Mouse (Mus musculus): ENCODE measurements around the gene Actn1. TPM values are rescaled to one million over a fixed set of nuclear protein-coding genes. Genes with fewer than 3 reads are reported as not detected.

Actn1 gene
- total RNA-seq, 2 experiments from 2014 or later: 33.4 to 38.9 TPM

DNA sequence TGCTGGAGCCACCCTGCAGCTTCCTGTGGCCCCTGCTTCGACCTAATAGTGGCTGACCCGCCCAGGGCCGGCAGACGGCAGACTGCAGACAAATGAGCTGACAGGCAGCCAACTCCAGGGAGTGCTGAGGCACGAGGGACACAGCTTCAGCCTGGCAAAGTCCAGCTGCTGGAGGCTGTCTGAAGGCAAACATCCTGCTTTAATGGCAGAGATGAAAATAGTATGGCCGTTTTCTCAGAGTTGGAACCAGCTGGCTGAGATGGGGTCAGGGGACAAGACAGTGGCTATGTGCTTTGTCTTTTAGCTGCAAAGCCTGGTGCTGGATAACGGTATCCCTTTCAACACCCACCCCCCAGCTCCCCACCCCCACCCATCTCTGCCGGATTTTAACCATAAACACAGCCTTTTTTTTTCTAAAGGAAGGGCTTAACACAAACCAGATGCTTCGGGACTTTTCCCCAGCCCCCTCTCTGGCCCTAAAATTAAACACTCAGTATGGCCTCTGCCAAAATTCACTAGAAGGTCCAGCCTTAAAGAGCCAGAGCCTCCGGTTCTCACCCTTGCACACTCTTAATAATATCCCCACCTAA, 30.0 kb downstream of the Actn1 start:
- peak; percentile 81 to 87 for DNase-seq
- intact Hi-C loops (cut with DNase I): loop anchor here (2.0 kb wide), 2 partner anchors 29 to 31 kb away; no protein-coding TSS in a partner anchor

DNA sequence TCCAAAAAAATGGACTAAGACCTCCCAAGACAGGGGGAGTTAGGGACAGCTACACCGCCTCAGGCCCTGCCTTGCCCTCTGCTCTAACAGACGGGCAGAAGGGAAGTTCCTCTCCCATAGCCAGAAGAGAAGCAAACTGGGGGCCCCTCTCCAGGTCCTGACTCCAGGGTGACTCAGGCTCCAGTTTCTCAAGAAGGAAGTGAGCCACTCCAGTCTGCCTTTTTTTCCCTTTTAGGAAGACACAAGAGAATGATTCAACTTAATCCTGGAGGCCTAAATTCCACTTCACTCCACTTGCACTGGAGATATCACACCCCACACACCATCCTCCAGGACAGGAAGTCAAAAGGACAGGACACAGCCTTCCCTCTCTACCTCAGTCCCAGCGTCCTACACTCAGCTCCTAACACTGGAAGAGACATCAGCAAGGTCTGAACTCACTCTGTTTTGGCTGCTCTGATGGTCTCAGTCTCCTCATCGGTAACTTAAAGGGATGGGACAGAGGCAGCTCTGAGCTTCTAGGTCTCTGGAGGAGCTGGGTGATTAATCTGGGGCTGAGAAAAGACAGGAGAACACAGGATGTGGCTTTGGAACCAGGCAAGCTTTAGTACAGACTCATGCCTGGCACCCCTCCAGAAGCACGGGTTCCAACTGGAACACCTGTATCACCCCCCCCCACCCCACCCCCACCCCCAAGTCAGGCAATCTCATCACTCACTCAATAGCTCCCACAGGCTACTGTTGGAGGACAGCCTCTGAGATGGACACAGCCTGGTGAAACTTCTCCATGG, 31.0 kb downstream of the Actn1 start:
- peak in 1 of 2 experiments; percentile 19 for DNase-seq
- intact Hi-C loops (cut with DNase I): no loop called here

DNA sequence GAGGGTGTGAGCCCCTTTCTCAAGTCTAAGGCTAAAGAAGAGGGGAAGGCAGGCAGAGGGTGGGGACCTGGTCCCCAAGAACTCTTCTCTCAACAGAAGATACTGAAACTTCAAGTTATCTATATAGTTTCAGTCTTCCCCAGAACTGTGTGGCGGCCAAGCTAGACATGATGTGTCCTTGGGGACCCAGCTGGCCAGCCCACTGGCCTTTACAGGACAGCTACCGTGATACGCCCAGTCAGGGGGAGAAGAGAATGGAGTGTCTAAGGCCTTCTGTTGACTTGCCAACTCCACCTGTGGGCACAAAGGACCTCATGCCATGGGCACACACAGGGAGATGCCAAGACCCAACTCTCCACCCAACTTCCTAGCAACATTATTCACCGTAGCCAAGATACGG, 31.8 kb downstream of the Actn1 start:
- peak in 1 of 2 experiments; percentile 33 for DNase-seq
- intact Hi-C loops (cut with DNase I): no loop called here

DNA sequence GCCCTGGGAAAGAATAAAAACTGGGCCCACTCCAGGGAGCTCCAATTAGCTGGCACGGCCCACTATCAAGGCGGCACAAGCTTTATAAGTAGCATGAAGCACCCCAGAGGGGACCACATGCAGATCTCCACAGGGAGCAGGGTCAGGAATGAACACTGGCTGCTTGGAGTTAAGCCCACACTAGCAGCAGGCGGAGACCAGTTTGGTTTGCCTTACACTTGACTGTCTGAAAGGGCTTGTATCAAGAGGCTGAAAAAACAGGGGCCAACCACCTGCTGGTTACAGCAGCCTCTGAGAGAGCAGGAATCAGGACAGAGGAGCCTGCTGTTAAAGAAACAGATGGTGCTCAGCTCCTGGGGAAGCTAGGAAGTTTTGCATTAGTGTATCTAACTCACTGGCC, 32.3 kb downstream of the Actn1 start:
- intact Hi-C loops (cut with DNase I): no loop called here

DNA sequence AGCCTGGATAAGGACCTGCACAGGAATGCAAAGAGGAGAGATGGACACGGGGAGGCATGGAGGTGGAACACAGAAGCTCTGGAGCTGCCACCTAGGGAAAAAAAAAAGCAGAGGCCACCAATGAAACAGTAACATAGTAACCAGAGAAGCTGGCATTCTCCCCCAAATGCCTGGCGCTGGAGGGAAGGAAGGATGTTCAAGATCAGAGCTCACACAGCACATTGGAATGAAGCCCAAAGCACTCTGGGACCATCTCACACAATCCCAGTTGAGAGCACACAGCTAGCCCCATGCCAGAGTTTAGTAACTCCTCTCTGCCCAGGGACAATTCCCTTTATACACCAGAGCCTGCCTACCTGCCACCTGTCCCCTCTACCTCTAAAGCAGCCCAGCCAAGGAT, 34.1 kb downstream of the Actn1 start:
- no peak for DNase-seq
- intact Hi-C loops (cut with DNase I): no loop called here

More for the DNA sequence above, 32.3 kb downstream of the Actn1 start:
- DNase-seq: no peak

DNA sequence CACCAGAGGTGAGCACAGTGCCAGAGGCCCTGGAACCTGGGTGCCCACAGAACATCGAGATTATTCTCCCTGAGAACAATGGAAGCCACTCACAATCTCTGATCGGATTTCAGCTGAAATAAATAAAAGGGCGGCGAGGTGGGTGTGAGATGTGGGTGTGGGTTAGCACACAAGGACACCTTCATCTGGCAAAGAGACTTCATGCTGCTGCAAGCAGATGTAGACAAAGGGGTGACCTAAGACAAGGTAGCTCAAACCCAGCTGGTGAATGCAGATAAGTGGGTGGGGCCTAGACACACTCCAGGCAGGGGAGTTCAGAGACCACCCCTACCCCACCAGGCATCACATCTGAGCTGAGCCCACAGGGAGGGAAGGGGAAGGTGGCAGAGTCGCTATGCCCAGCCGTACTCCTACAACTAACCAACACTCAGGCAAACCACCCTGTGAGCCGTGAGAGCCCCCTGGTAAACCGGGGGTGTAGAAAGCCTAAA, 35.9 kb downstream of the Actn1 start:
- no peak for DNase-seq
- intact Hi-C loops (cut with DNase I): no loop called here

DNA sequence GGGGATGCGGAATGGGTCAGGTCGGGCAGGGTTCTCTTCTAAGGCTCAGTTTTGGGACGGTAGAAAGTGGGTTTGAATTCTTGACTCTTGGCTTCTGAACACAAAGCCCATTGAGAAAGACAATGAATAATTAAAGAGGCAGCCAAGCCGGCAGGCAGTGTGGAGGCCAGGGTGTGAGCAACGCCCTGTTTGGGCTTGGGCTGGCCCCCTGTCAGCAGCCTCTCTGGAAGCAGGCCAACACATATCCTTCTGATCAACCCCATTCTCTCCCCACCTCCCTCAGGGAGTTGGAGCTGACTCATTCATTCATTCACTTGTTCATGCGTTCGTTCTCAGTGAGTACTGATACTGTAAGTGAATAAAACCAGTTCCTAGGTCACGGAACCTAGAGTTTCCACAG, 36.7 kb downstream of the Actn1 start:
- intact Hi-C loops (cut with DNase I): no loop called here
- DNase-seq: peak in 1 of 2 experiments; percentile 62

DNA sequence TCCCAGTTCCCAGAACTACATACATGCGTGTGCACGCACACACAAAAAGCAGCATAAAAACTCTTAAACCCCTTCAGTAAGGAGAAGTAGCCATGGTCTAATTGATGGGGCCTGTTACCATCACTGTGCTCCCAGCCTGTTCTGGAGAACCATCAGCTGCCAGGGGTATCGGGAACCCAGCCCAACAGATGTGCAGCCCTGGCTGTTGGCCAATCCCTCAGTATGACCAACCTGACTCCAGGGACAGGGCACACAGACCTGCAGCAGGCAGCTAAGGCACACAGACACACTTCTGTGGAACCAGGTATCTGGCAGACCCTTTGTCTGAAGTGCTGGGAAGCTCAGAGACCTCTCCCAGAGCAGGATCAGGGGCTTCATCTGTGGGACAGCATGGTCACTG, 37.7 kb downstream of the Actn1 start:
- DNase-seq: no peak
- intact Hi-C loops (cut with DNase I): no loop called here

DNA sequence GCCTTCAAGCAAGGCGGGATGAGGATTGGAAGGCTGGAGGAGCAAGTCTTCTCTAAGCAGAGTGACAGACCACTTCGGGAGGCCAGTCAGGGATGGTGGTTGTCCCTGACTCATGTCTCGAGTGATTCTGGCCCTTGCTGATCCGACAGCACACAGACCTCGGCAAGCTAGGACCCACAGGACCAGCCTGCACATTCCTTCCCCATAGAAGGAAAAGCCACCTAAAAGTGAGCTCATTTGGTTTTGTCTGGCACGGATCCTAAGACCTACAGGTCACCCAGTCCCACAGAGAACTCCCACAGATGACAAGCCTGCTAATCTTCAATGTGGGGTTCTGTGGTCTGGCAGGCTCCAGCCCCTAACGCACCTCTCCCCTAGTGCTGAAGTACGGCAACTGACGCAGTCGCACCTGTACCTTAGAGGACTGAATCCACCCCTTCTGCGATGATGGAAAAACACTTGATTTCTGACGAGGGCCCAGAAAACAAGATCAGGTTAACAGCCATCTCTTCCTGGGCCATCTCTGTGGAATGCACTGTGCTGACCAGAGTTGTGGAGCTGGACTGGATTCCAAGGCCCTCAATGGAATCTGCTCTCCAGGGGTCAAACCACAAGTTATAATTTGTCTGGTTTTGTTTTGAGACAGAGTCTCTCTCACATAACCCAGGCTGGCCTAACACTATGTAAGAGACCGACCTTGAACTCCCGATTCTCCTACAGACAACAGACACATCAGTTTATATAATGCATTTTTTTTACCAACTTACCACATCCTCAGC, 39.7 kb downstream of the Actn1 start:
- intact Hi-C loops (cut with DNase I): no loop called here

DNA sequence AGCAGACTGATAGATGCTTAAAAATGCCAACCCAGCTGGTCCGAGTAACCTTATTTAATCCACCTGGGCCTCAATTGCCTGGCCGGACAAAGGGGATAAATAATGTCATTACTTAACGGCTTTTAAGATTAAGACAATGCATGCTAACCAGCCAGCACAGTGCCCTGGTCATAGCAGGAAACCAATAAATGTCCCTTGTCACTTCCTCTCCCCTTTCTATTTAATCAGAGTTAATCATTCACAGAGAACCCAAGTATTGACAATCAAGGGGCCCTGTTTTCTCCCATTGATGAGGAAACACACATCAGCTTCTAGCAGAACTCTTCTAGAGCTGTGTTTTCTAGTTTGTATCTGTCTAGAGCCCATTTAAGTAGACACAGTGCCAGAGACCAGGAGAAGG, 41.4 kb downstream of the Actn1 start:
- intact Hi-C loops (cut with DNase I): no loop called here
- no peak for DNase-seq

More for the DNA sequence above, 39.7 kb downstream of the Actn1 start:
- no peak for DNase-seq

DNA sequence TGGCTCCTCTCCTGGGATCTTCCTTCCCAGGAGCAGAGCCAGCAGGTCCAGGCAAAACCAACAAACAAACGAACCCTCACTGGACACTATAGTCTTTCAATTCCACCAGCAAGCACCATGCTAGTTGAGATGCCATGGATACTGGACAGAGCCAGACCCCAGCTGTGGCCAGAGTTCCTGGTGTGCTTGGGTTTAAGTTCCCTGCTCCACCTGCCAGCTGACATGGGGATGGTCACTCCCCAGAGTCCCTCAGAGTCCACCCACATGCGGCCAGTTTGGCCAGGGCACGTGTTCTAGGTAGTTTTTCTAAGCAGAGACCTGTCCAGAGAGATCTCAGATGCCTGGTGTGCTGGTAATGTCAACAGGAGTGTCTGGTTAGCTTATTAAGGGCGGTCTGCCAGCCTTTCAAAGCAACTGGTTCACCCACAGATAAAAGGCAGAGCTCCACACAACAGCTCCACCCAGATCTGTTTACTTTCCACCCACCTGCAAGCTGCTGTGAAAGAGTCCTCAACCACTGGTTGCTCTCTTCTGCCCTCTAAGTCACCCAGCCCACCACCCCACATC, 42.0 kb downstream of the Actn1 start:
- no peak for DNase-seq
- intact Hi-C loops (cut with DNase I): no loop called here

DNA sequence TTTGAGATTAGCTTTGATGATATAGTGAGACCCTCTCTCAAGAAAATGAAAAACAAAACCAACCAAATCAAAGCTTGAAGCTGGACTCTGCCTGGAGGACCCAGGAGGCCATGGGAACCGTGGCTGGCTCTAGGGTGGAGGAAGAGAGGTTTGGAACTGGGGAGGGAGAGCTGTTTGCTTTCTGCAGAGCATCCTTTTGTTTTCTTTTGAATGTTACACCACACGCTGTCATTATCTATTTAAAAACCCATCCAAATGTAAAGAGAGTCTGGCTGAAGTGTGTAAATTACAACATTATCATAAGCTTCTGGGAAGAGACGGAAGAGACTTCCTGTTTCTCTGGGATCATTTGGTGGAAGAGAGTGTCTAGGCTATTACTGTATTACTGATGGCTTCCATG, 43.1 kb downstream of the Actn1 start:
- intact Hi-C loops (cut with DNase I): no loop called here
- no peak for DNase-seq

DNA sequence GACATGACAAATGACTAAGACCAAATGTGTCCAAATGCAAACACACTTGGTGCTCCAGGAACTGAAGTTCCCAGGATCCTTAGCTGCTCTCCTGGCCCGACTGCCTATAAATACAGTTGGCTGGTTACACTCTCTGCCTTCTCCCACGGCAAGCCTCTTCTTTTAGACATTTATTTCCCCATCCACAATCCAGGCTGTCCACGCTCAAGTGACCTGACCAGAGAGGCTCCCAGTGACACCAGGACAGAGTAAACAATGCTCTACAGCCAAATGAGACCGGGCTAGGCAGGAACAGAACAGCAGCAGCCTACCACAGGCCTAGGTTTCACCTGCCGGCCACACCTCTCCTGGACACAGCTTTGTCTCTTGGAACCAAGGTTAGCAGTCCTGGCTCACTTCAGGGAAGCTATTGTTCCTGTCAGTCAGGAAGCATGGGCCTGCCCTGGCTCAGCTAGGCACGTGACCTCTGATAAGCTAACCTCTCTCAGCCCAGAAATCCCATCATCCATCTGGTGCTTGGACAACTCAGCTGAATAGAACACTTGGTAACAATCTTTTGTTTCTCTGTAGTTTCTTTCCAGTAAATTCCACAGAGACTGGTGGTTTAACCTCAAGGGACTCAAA, 43.8 kb downstream of the Actn1 start:
- intact Hi-C loops (cut with DNase I): no loop called here
- DNase-seq: peak; percentile 57 to 64

DNA sequence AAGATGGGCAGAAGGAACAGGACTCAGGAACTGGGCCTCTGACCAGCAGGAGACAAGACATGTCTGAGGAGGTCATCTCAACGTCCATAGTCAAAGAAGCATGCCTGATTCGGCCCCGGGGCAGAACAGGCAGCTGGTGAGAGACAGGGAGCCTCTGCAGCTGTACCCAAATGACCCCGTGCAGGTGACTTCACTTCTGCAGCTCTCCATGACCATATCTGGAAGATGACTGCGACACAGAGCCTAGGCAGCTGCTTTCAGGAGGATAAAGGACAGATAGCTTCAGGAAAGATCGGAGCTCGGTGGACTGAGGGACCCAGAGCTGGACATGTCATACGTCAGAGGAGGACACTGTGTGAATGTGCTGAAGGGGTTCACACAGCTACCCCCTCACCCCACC, 46.4 kb downstream of the Actn1 start:
- intact Hi-C loops (cut with DNase I): loop anchor here (5.0 kb wide), 1 partner anchor 43 kb away; no protein-coding TSS in a partner anchor
- DNase-seq: no peak

DNA sequence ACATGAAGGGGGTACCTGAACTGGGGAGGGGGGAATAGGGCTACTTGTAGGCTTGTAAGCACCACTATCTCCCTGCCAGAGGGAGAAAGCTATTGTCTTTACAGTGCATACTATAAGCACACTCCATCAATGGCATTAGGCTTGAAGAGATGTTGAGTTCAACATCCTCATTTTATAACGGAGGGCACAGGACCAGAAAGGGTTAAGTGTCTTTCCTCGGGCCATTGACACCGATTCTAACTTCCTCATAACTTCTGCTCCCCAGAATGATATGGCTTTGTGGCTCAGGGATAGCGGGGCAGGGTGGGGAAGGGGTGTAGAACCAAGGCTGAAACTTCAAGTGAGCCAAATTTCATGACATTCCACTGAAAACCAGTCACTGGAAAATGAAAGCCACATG, 46.9 kb downstream of the Actn1 start:
- DNase-seq: no peak
- intact Hi-C loops (cut with DNase I): loop anchor here (5.0 kb wide), 1 partner anchor 44 kb away; no protein-coding TSS in a partner anchor

DNA sequence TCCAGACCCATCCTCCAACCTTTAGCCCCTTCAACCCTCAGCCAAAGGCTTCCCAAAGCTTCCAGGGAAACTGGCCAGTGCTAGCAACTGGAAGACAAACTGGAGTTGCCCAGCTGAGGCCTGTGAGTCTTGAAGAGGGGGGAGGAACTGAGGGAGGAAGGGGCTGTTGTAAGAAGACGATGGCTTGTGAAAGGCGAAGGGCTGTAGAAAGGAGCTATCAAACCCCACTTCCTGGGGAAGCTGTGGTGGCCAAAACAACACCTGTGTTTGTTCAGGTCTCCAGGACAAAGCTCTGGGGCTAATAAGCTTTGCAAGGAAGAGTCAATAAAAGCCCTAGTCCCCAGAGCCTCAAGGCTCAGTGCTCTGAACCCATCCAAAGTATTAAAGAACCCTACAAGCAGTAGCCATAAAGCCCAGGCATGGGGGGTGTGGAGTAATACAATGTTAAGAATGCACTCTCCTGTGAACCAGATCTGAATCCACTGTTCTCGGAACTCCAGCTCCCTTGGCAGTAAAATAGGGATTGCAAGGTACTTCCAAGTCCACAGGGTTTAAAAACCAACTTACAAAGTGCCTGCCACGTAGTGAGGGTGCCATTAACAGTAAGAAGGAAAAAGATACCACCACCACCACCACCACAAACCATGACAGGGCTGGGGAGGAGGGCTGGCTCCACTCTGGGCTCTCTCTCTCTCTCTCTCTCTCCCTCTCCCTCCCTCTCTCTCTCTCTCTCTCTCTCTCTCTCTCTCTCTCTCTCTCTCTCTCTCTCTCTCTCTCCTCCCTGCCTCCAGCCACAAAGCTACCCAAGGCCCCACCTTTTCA, 49.2 kb downstream of the Actn1 start:
- intact Hi-C loops (cut with DNase I): loop anchor here (5.0 kb wide), 1 partner anchor 46 kb away; no protein-coding TSS in a partner anchor
- no peak for DNase-seq

DNA sequence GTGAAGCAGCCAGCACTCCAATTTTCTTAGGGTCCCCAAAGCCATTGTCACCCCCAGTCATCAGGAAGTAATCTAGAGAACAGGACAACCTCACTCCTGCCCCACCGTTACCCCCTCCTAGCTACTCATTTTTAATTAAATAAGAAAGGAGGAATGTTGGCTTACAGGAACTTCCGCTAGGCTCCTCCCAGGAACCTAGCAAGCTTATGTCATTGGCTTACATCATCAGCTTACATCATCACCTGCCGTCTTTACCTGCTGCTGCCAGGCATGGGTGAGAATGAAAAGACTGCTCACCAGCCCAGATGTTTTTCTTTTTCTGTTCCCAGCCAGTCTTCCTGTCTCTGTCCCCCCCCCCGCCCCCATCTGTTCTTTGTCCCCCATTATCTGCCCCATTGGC, 50.3 kb downstream of the Actn1 start:
- intact Hi-C loops (cut with DNase I): loop anchor here (5.0 kb wide), 1 partner anchor 47 kb away; no protein-coding TSS in a partner anchor
- no peak for DNase-seq

DNA sequence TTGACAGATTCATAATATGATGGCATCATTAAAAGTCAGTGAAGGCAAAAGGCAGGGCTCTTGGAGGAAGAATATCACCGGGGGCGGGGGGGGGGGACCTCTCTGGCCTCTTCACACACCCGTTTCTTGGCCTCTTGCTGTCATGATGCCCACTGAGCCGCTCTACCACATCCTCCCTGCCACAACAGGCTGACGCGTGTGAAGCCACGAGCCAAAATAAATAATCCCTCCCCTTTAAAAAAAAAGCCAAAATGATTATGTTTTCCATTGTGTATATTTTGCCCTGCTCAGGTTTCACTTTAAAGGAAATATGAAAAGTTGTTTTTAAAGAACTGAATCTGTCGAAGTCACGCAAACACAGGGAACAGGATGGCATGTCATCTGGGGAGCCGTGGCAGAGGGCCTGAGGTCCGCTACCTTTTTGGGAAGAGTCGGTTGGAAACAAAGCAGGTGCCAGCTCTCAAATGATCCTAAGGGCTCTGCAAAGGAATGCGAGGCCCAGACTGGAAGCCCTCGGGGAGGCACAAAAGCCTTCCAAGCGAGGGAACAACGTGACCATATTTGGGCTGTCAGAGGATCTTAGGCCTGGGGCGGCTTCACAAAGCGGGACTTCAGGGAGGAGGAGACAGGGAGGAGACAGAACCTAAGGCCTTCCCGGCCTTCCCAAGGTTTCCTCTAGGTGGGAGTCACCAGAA, 51.9 kb downstream of the Actn1 start:
- intact Hi-C loops (cut with DNase I): no loop called here
- no peak for DNase-seq

DNA sequence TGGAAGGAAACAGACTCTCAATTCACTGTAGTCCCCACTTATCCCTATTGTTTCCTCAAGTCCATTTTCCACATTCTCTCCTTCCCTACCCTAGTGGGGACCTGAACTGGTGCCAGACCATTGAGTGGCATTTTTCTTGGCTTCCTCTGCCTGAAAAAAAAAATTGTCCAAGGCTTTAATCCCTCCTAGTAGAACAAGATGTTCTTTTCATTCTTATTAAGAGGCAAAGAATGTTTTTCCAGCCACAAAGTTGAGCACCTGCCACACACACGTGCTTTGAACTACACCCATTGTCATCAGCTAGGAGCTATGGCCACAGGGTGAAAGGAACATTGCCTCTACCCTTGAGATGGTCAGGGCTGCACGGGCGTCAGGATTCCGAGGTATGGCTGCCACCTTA, 56.9 kb downstream of the Actn1 start:
- DNase-seq: no peak
- intact Hi-C loops (cut with DNase I): no loop called here

Measured in heart, postnatal 36 days (tissue).